Mouse (Mus musculus) adrenal gland (tissue): ENCODE data around the gene Vmn1r188.
"Not testable (repeated sequence)": the region's sequence is repeated elsewhere in the genome, so short reads cannot be mapped to it uniquely, and the experiment has no call there.

Experiments used
- intact Hi-C: fragments of 180-260 bp; cut with DNase I; formaldehyde crosslinking; loops from one replicate; pipeline ENCODE4 v1.15.1; 2025
- microRNA-seq, 2 experiments: library from miRNA; unstranded; fragments of <30 nt; microRNA quantifications; one replicate each; pipeline ENCODE4; 2019

Vmn1r188 gene

DNA sequence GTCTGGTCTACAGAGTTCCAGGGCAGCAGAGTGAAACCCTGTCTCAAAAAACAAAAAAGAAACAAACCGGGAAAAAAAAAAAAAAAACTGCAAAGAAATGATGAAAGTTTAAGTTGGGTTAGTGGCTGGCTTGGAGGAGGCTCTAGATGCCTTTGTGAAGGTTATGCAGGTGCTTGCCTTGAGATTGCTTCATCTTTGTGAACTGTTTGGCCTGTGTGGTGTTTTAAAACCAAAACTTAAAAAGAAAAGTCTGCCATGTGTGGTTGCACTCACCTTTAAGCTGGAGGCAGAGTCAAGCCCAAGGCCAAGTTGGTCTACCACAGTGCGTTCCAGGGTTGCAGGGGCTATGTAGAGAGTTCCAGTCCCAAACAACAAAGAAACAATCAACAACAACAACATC lies 35.2 kb upstream of the Vmn1r188 start:
- intact Hi-C loops = loop anchor here (5.0 kb wide), 1 partner anchor 337 kb away; no protein-coding TSS in a partner anchor

DNA sequence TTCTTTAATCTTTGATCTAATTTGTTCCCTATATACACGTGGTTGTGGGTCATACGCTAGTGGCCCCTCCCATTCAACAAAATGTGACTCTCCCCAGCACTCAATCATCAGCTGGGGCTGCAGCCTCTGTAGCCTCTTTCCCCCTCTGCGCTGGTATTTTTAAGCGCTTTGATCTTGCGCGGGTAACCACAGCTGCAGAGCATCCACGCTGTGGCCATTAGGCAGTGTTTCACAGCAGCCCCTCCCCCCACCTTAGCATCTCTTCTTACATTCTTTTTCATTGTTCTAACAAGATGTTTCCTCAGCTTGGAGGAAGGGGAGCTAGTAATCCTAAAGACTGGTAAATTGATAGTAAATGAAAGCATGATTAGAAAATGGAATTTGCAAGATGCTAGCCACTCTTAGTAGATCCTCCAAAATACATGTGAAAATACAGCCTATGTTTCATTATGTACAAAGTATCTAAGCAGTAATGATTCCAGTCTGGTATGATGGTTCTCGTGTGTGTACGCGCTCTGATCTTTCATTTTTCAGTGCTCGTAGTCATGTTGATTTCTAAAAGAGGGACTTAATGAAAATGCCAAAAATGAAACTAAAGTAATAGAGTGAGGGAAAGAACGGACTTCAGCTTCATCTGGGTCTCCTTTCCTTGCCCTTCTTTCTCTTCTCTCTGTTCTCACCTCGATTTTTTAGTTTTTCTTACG lies 34.4 kb upstream of the Vmn1r188 start:
- intact Hi-C loops = loop anchor here (5.0 kb wide), 1 partner anchor 338 kb away; no protein-coding TSS in a partner anchor

DNA sequence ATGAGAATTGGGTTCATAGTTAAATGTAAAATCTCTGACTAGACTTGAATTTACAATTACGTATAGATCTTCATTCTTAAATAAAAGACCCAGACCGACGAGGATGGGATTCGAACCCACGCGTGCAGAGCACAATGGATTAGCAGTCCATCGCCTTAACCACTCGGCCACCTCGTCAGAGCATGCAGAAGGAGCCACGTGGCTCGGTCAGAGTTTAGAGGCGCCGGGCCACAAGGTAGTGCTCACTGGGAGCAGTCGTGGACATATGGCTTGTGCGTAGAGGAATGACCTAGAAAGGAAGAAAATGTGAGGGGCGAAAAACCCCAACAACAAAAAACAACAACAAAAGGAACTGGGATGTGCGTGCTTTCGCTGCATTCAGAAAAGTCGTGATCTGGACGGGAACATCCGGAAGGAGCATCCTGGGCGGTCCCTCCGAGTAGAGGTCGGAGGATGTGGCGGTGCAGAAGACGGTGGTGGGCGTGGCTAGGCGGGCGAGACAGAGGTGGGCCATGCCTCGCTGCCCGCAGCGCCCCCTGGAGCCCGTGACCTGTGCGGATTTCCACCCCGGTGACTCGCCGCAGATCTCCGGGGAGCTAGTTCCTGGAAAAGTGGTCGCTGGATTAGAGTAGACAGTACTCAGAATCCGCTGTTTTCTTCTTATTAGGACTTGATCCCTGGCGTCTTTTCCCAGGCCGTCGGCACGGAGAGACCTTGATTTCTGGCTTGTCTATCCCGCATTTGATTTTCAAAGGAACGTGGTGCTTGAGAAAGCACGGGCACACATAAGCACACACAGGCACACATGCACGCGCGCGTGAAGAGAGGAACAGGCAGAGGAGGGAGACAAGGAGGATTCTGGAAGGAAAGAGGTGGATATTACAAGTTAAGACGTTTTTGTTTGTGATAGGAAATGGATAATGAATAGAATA lies 33.4 kb upstream of the Vmn1r188 start:
- intact Hi-C loops = no loop called here

DNA sequence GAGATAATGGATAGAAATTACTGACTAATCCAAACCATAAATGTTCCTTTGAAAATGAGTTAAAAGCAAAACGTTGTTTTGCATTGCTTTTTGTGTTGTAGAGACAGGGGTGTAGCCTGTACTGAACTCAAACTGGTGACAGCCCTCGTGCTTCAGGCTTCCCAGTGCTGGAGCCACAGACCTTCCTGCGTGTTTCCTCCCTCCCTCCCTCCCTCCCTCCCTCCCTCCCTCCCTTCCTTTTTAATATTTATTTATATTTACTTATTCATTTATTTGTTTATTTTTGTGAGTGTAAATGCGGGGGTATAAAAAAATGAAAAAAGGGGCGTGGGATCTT lies 32.7 kb upstream of the Vmn1r188 start:
- intact Hi-C loops = no loop called here

DNA sequence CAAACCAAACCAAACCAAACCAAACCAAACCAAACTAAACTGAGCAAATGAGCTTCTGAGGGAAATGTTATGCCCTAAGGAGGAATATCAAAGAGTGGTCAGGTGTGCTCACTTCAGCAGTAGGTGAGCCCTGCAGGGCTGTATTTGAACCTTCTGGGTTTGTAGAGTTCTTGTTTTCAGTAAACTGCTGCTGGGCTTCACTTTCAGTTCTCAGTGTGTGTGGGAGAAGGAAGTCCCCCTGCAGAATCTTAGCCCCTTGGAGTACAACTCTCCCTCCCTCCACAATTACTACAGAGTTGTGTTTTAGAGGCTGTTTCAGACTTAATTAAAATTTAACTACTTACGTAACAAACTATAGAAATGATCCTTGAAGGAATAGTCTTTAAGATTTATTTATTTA lies 30.5 kb upstream of the Vmn1r188 start:
- intact Hi-C loops = no loop called here

DNA sequence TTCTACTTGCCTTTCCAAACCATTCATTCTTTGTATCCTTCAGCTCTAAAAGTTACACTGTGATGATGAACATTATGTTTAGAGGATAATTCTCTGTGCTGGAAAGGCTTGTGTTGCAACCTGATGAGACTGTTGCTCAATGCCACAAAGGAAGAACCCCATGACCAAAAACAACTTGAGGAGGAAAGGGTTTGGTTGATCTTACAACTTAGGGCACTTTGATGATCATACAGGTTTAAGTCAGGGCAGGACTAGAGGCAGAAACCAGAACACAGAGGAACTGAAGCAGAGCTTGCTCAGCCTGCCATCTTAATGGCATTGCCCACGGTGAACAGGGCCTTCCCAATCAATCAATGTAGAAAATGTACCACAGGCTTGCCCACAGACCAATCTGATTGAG lies 22.8 kb upstream of the Vmn1r188 start:
- intact Hi-C loops = no loop called here

DNA sequence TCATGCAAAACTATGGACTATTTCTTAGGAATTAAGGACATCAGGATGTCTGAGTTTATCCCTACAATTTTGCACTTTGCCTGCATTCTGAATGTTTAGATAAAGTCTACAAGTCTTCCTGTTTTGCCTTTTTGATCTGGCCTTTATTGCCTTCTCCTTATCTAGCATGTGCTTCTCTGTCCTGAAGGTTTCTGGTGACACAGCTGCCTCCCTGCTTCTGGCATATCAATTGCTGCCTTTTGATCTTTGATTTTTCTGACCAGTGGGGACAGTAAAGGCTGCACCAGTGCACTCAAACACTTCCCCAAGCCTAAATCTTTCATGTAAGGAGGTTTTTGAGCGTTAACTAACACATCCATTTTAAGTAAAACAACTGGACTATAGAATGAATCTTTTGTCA lies 20.8 kb upstream of the Vmn1r188 start:
- intact Hi-C loops = no loop called here

DNA sequence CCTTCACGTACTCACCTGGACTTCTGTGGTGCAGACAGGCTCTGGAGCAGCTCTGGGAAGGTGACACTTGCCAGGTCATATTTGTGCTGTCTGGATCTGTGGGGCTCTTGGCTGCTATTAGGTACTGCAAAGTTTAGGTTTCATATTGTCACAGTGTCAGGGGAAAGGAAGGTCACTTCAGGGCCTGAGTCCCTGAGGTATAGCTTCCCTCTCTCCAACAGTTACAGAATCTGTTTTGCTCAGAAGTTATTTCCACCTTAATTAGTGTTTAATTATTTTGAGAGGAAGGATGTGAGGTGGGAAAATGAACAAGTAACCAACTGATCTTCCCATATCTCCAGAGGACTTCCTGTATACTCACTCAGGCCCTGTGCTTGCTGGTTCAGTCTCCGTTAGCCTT lies 21.5 kb downstream of the Vmn1r188 start, which contains the start of gene Vmn1r189:
TSS of gene Vmn1r189 (minus strand) at position 101 of the 400 bp plus-strand sequence.
- intact Hi-C loops = not testable (repeated sequence)

DNA sequence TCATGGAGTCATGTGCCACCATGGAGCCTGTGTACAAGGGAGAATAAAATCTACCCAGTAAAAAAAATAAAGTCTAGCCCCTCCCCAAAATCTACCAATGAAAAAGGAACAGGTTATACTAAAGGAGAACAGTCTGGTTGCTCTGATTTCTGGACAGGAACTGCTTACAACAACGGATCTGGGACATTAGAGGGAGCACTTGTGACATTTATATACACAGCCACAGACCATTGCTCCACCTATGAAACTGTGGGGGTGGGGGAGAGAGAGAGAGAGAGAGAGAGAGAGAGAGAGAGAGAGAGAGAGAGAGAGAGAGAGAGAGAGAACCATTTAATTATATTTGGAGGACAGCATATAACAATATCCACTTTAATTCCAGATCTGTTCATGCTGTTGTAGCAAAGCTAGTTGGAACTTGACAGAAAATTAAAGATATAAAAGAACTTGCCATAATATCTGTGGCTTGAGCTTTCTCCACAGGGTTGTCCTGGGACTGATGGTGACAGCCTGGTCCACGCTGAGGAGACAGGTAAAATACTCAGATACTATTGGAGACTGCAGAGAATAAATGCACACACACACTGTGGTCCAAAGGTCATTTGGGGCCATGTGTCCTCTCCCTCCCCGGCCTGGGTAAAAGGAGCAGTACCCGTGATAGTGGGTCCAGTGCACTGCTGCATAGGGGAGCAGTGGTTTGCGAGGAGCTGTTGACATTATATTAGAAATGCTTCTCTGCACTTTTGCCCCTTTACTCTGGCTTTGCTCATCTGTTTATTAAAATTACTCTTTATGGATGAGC lies 52.5 kb downstream of the Vmn1r188 start:
- intact Hi-C loops = not testable (repeated sequence)

Small RNA genes within 50 kb of the gene (microRNA-seq; reads per million reads assigned to microRNA genes)
- gene Gm26300 (0 reads per million in 2 experiments), gene Gm44390 (0 reads per million in 2 experiments), gene Gm44486 (0 reads per million in 2 experiments)
